Mouse (Mus musculus) olfactory bulb, adult 2 months (tissue): Measurements from ENCODE around the gene Slc25a19. TPM values are rescaled to one million over a fixed set of nuclear protein-coding genes. Genes with fewer than 3 reads are reported as not detected.
A peak's percentile ranks its signal among the peaks of the same experiment; 100 is the strongest.

Experiments used
- H3K27ac ChIP-seq: fragments of 200-500 bp; 2 replicates; pipeline ENCODE4 v1.5.1; 2012; ENCODE audit warnings: low read depth, low read length; ENCODE audit not compliant: insufficient read depth
- H3K4me1 ChIP-seq: fragments of 200-500 bp; 2 replicates; pipeline ENCODE4 v1.6.1; 2012; ENCODE audit warnings: low read length; ENCODE audit not compliant: control insufficient read depth, insufficient read depth
- H3K4me3 ChIP-seq: fragments of 200-500 bp; 2 replicates; pipeline ENCODE4 v1.5.1; 2012; ENCODE audit warnings: mild to moderate bottlenecking, low read depth, low read length, moderate library complexity; ENCODE audit not compliant: insufficient read depth
- CTCF ChIP-seq: fragments of 200-500 bp; IDR thresholded peaks from 2 replicates; pipeline ENCODE4 v1.5.1; 2012; ENCODE audit warnings: low read depth, mild to moderate bottlenecking, low read length, moderate library complexity; ENCODE audit not compliant: insufficient read depth
- POLR2A ChIP-seq: fragments of 200-500 bp; IDR thresholded peaks from 2 replicates; pipeline ENCODE4 v1.6.1; 2012; ENCODE audit warnings: mild to moderate bottlenecking, low read depth, low read length, moderate library complexity; ENCODE audit not compliant: insufficient read depth
- WGBS: fragments of 180-500 bp; shearing (Covaris S2); methylation state at CpG from one replicate; pipeline ENCODE4 v1.1.7; 2018; 5-methylcytosine and 5-hydroxymethylcytosine counted together
- polyA plus RNA-seq: library from polyadenylated mRNA; stranded (reverse); fragments of >200 nt; gene quantifications from 2 replicates; pipeline ENCODE4 v1.2.4, GENCODE M21; 2012; ENCODE audit warnings: low replicate concordance; ENCODE audit not compliant: missing spikeins, insufficient read depth, insufficient read length

Slc25a19 gene
- polyA plus RNA-seq, 1 experiment: not detected

GRCm38 (mm10) chr11:115615875-115616274 lies 12.2 kb downstream of the Slc25a19 start:
- Histone ChIP-seq H3K27ac (no peak overlapping the region), H3K4me1 (peaks cover 12% of the 10 kb centered on the region), H3K4me3 (no peak overlapping the region)
- no peak for TF ChIP-seq POLR2A
- no peak for TF ChIP-seq CTCF
- 77% methylated on average over 6 of the region's 6 CpGs for WGBS

GRCm38 (mm10) chr11:115615108-115615825 lies 12.8 kb downstream of the Slc25a19 start:
- 75% methylated on average over 15 of the region's 15 CpGs for WGBS
- TF ChIP-seq CTCF (no peak), POLR2A (no peak)

GRCm38 (mm10) chr11:115614346-115615107 lies 13.6 kb downstream of the Slc25a19 start:
- Histone ChIP-seq H3K4me1 (peaks cover 12% of the 10 kb centered on the region), H3K27ac (no peak overlapping the region), H3K4me3 (no peak overlapping the region)
- 84% methylated on average over 10 of the region's 10 CpGs for WGBS
- TF ChIP-seq CTCF (no peak), POLR2A (no peak)

More at GRCm38 (mm10) chr11:115615108-115615825, 12.8 kb downstream of the Slc25a19 start:
- Histone ChIP-seq H3K27ac (no peak overlapping the region), H3K4me1 (peaks cover 12% of the 10 kb centered on the region), H3K4me3 (no peak overlapping the region)

- TF ChIP-seq POLR2A (no peak), CTCF (no peak)
- Histone ChIP-seq H3K4me1 (peaks cover 12% of the 10 kb centered on the region), H3K27ac (peak overlapping the region; percentile 66; the same call in 1 of the 2 replicates), H3K4me3 (peak overlapping the region; percentile 85)
- WGBS: under 1% methylated on average over 16 of the region's 16 CpGs
Measured at GRCm38 (mm10) chr11:115613138-115613945, 14.8 kb downstream of the Slc25a19 start.

- Histone ChIP-seq H3K4me3 (peak within 1 kb of the TSS; percentile 85), H3K27ac (peak within 1 kb of the TSS; percentile 66), H3K4me1 (peaks cover 12% of the 10 kb centered on the region)
- 1% methylated on average over 74 of the region's 80 CpGs for WGBS
- TF ChIP-seq POLR2A (peak; percentile 59; the same call in 1 of the 2 replicates), CTCF (peak; percentile 83; the same call in 1 of the 2 replicates)
Measured at GRCm38 (mm10) chr11:115612410-115613137, 15.5 kb downstream of the Slc25a19 start, which contains the start of gene Mif4gd. Gene Mif4gd (minus strand): TSS chr11:115612969.

GRCm38 (mm10) chr11:115612059-115612409 lies 16.1 kb downstream of the Slc25a19 start:
- Histone ChIP-seq H3K4me3 (peak overlapping the region; percentile 85), H3K27ac (peak overlapping the region; percentile 56; the same call in 1 of the 2 replicates), H3K4me1 (peaks cover 12% of the 10 kb centered on the region)
- under 1% methylated on average over 13 of the region's 13 CpGs for WGBS
- no peak for TF ChIP-seq CTCF
- no peak for TF ChIP-seq POLR2A

- TF ChIP-seq CTCF: no peak
- TF ChIP-seq POLR2A: no peak
- WGBS: 59% methylated on average over 6 of the region's 6 CpGs
- no peak overlapping the region for H3K27ac ChIP-seq
Measured at GRCm38 (mm10) chr11:115611173-115611572, 16.9 kb downstream of the Slc25a19 start.

GRCm38 (mm10) chr11:115609576-115609975 lies 18.5 kb downstream of the Slc25a19 start:
- Histone ChIP-seq H3K4me1 (peaks cover 23% of the 10 kb centered on the region), H3K4me3 (no peak overlapping the region), H3K27ac (no peak overlapping the region)
- WGBS: 73% methylated on average over 3 of the region's 3 CpGs
- TF ChIP-seq POLR2A (no peak), CTCF (no peak)

More at GRCm38 (mm10) chr11:115611173-115611572, 16.9 kb downstream of the Slc25a19 start:
- Histone ChIP-seq H3K4me1 (peaks cover 12% of the 10 kb centered on the region), H3K4me3 (no peak overlapping the region)
